Mouse (Mus musculus) right cerebral cortex, postnatal 14 days (tissue): ENCODE data around the gene Abcc12.

Experiments used
- DNase-seq: peaks from one replicate; pipeline ENCODE4 v3.0.0; 2022

Abcc12 gene

GRCm38 (mm10) chr8:86578076-86578475, 2.4 kb downstream of the Abcc12 start:
- DNase-seq: peak; percentile 69

- DNase-seq: no peak
Observed at GRCm38 (mm10) chr8:86577547-86577946, 2.9 kb downstream of the Abcc12 start.

- DNase-seq: no peak
Observed at GRCm38 (mm10) chr8:86563674-86564073, 16.8 kb downstream of the Abcc12 start.

GRCm38 (mm10) chr8:86561737-86562136, 18.7 kb downstream of the Abcc12 start:
- no peak for DNase-seq

- DNase-seq: no peak
Observed at GRCm38 (mm10) chr8:86560688-86561065, 19.8 kb downstream of the Abcc12 start.

GRCm38 (mm10) chr8:86559947-86560687, 20.4 kb downstream of the Abcc12 start:
- no peak for DNase-seq

GRCm38 (mm10) chr8:86557186-86558045, 23.1 kb downstream of the Abcc12 start:
- no peak for DNase-seq

- no peak for DNase-seq
Observed at GRCm38 (mm10) chr8:86555564-86555963, 24.9 kb downstream of the Abcc12 start.

GRCm38 (mm10) chr8:86554220-86554891, 26.1 kb downstream of the Abcc12 start:
- no peak for DNase-seq

- no peak for DNase-seq
Observed at GRCm38 (mm10) chr8:86550516-86550915, 30.0 kb downstream of the Abcc12 start.

GRCm38 (mm10) chr8:86546001-86546400, 34.5 kb downstream of the Abcc12 start:
- no peak for DNase-seq

- DNase-seq: no peak
Observed at GRCm38 (mm10) chr8:86540906-86541305, 39.6 kb downstream of the Abcc12 start.

- no peak for DNase-seq
Observed at GRCm38 (mm10) chr8:86540376-86540775, 40.1 kb downstream of the Abcc12 start.

- no peak for DNase-seq
Observed at GRCm38 (mm10) chr8:86536663-86536987, 43.9 kb downstream of the Abcc12 start.

- peak; percentile 77 for DNase-seq
Observed at GRCm38 (mm10) chr8:86535791-86536662, 44.5 kb downstream of the Abcc12 start.

GRCm38 (mm10) chr8:86535068-86535560, 45.4 kb downstream of the Abcc12 start:
- no peak for DNase-seq

- DNase-seq: peak; percentile 37
Observed at GRCm38 (mm10) chr8:86529714-86530113, 50.8 kb downstream of the Abcc12 start.

- no peak for DNase-seq
Observed at GRCm38 (mm10) chr8:86527336-86528029, 53.0 kb downstream of the Abcc12 start.

- no peak for DNase-seq
Observed at GRCm38 (mm10) chr8:86526808-86527207, 53.7 kb downstream of the Abcc12 start.

GRCm38 (mm10) chr8:86514203-86514602, 66.3 kb downstream of the Abcc12 start:
- DNase-seq: no peak

- no peak for DNase-seq
Observed at GRCm38 (mm10) chr8:86512886-86513285, 67.6 kb downstream of the Abcc12 start.
